Mouse (Mus musculus) layer of hippocampus, postnatal 36 days (tissue): Measurements from ENCODE around the gene Rere. TPM values are rescaled to one million over a fixed set of nuclear protein-coding genes. Genes with fewer than 3 reads are reported as not detected.
A peak's percentile ranks its signal among the peaks of the same experiment; 100 is the strongest.
"Not testable (repeated sequence)": the region's sequence is repeated elsewhere in the genome, so short reads cannot be mapped to it uniquely, and the experiment has no call there.

ENCODE experiments used
- DNase-seq, 2 experiments: peaks; one replicate each; pipeline ENCODE4 v3.0.0; 2022
- total RNA-seq, 2 experiments: library from RNA; stranded (reverse); gene quantifications; 2 replicates each; pipeline ENCODE4 v1.2.3; 2021

Rere gene
- total RNA-seq, 2 experiments from 2014 or later: 114 to 152 TPM

DNA sequence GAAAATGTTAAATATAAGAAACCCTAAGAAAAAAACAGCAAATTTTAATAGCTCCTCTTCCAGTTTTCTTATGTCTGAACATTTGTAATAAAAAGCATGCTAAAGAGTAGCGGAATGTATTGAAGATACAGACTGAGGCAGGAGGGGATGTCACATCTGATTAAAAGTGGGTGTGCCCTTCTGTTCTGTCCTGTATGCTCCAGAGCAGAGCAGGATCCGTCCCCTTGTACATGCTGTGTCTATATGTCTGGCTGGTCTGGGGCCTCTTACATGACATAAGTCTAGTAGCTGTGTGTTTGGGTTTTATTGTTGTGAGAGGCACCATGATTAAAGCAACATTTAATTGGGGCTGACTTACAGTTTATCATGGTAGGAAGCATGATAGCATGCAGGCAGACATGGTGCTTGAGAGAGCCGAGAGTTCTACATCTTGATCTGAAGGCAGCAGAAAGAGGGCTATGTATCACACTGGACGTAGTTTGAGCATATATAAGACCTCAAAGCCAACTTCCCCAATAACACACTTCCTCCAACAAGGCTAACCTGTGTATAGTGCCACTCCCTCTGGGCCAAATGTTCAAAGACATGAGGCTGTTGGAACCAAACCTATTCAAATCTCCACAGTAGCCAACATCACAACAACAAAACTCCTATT lies 189.4 kb downstream of the Rere start:
- no peak for DNase-seq

- no peak for DNase-seq
Measured at GRCm38 (mm10) chr4:150472751-150473436, 191.4 kb downstream of the Rere start.

GRCm38 (mm10) chr4:150473437-150474070 lies 192.1 kb downstream of the Rere start:
- no peak for DNase-seq

- DNase-seq: peak; percentile 38 to 48
Measured at GRCm38 (mm10) chr4:150474086-150474485, 192.6 kb downstream of the Rere start.

GRCm38 (mm10) chr4:150476258-150476657 lies 194.8 kb downstream of the Rere start:
- no peak for DNase-seq

DNA sequence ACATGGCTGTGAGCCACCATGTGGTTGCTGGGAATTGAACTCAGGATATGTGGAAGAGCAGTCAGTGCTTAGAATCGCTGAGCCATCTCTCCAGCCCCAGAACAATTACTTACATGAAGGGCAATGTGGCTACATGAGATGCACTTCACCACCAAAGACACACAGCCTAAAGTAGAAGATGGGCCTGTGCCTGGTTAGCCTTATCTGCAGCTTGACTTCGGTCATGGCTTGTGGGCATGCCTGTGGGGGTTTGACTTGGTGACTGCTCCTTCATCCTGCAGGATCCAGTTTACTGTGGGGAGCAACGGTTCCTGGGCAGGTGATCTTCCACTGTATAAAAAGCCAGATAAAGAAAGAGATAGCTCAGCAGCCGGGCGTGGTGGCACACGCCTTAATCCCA lies 196.6 kb downstream of the Rere start:
- DNase-seq: no peak

DNA sequence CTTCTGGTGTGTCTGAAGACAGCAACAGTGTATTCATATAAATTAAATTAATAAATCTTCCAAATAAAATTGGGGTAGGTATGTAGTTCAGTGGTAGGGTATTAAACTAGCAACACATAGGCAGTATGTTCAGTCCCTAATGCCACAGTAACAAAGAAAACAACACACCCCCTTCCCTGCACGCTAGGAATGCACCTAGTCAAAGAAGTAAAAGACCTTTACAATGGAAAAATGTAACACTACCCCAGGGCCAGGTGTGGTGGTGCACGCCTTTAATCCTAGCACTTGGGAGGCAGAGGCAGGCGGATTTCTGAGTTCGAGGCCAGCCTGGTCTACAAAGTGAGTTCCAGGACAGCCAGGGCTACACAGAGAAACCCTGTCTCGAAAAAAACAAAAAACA lies 201.6 kb downstream of the Rere start:
- not testable (repeated sequence) for DNase-seq

DNA sequence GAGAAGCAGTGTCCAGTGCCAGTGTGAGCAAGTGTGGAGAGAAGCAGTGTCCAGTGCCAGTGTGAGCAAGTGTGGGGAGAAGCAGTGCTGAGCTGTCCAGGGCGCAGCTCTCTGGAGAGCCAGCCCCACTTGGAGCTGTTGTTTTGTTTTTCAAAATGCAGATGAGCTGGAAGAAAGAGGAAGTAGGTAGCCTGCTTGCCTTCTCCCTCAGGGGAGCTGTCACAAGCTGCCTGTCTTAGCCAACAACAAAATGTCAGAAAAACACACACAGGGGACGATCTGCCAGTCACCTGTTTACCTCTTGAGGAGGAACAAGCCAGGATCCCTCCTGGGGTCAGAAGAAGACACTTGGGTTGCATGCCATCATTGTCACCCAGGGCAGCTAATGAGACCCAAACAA lies 204.7 kb downstream of the Rere start:
- no peak for DNase-seq

- DNase-seq: no peak
Measured at GRCm38 (mm10) chr4:150487109-150487508, 205.7 kb downstream of the Rere start.

- DNase-seq: peak; percentile 78
Measured at GRCm38 (mm10) chr4:150488096-150488748, 206.8 kb downstream of the Rere start.

DNA sequence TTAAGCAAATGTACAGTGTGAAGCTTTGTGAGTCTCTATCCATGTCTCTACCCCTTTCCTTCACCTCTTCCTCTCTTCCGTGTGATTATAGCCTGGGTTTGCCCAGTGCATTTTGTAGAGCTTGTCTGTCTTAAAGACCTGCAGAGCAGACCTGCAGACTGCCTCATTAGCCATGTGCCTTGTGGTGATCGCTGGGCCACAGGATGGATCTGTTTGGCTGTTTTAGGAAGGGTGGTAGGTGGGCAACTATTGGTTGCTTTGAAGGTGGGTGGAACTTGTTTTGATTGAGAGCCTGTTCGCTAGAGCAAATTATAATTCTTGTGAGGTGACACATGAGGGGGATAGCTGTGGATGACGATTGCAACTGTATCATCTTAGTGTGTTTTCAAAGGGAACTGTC lies 207.3 kb downstream of the Rere start:
- no peak for DNase-seq

DNA sequence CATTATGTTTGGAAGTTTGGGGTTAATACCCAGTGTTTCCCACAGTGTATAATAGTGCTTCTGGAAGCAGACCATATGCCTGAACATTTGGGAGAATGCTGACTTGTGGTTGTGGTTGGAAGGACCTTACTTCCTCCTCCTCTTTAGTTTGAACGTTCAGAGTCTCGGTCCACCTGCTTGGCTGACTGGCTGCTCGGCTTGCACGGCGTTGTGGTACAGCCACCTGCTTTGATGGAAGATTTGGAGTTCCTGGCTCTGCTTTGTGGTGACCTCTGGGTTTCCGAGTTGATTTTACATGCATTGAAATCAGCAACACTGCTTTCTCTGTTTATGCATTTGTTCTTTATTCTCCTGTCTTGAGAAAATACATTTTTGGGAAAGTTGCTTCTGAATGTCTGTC lies 208.6 kb downstream of the Rere start:
- DNase-seq: no peak

DNA sequence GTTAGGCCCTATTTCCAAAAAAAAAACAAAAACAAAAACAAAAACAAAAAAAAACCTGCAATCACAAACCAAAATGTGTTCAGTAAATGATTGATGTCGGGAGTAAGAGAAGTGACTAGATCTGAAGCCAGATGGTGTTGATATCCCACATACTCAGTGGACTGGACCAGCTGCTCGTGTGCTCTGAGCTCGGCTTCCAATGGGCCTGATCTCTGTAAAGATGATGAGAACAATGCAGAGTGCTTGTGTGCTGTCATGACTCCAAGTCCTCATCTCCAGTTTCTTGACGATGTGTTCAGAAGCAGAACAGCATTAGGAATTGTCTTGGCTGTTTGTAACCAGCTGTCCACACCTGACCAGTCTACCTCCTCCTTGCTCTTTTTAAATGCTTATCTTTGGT lies 210.3 kb downstream of the Rere start:
- no peak for DNase-seq

- DNase-seq: no peak
Measured at GRCm38 (mm10) chr4:150493258-150493937, 212.0 kb downstream of the Rere start.

- DNase-seq: not testable (repeated sequence)
Measured at GRCm38 (mm10) chr4:150493938-150494330, 212.5 kb downstream of the Rere start.

DNA sequence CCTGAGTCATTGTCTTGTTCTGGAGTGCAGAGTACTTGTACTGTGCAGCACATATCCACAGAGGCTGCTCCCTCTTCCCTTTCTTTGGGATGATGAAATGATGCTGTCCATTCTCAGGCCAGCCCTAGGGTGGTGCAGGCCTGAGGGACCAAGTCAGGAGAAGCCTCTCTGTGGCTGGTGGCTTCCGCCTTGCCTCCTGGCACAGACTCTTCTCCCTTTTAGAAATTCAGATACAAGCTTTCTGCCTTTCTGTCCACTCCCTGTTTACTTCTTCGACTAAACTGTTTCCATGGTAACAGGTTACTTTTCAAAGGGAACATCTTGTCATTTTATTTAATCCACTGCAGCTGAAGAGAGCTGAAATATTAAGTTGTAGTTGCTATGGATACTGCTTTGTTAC lies 214.1 kb downstream of the Rere start:
- DNase-seq: no peak

DNA sequence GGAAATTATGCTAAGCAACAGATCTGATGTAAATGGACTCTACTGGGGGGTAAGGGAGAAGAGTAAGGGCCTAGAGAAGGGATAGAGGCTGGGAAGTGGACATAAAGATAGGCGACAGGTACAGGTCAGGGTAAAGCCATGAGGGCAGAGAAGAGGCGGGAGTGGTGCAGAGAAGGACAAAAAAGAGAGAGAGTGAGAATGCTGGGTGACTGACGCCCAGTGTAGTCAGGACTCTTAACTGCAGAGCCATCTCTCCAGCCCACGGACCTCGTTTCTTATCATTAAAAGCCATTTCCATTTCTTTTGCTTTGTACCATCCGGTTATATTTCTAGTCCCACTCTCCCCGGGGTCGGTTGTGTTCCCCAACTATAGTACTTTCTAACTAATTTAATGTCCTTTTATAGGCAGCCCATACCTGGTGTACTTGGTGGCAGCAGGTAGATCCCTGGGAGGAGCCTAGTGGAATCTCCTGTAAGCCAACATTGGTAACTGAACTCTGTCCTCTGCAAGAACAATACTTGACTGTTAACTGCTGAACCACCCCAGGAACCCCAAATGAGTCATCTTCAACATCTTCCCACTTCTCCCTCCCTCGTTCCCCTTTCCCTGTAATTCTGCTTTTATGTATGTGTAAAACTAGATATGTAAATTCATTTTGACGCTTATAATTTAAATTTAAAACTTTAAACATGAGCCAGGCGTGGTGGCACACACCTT lies 223.0 kb downstream of the Rere start:
- no peak for DNase-seq

DNA sequence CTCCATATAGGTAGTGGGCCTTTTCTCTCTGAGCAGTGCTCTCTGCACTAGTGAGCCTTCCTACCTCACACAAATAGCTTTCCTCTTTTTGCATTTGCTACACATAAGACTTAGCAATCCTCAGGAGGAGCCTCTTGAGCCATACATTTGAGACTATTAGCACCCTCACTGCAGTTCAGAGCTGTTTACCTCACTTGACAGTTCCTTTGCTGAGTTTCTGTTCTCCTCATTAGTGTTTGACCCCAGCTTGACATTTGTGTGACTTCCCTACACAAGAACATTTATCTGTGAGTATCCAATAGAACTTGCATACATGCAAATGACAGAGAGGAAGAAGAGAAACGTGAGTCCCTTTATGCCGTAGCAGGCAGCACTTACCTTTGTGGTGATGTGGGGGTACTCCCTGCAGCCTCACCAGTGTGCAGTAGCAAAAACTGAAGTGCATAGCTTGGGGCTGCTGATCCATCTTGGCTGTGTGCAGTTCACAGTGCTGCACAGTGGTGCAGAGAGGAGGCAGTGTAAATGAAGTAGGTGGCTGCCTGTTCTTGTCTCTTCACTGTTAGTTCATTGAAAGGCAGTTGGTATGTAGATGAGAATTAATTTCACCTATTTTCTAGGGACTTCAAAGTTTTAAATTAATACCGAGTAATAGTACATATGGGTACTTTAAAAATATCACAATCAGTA lies 227.7 kb downstream of the Rere start:
- no peak for DNase-seq

GRCm38 (mm10) chr4:150510036-150510435 lies 228.6 kb downstream of the Rere start:
- DNase-seq: no peak

DNA sequence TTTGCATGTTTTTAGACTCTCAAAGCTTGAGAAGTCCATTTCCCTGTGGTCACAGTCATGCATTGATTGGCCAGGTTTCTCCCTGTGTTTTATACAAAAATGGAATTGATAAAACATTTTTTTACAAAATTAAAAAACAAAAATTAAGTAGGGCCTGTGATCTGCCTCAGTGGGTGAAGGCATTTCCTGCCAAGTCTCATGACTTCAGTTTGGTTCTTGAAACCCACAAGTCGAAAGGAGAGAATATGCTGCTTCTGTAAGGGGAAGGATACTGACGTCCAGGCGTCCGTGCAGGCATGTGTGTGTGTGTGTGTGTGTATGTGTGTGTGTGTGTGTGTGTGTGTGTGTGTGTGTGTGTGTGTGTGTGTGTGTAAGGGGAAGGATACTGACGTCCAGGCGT lies 231.9 kb downstream of the Rere start:
- not testable (repeated sequence) for DNase-seq

- DNase-seq: no peak
Measured at GRCm38 (mm10) chr4:150516201-150516600, 234.8 kb downstream of the Rere start.
